Mouse (Mus musculus) liver, embryonic 13.5 days (tissue): ENCODE measurements at regions not wholly inside any gene's neighbourhood (a gene's known extent, or its start where the extent isn't known, plus 50 kb on each side); places are given as distances from the start of the nearest gene placed in this dataset.

ENCODE experiments used
- ATAC-seq: fragments of 200-750 bp; cut with Nextera tagmentation; 2 replicates; pipeline ENCODE4 v1.8.0; 2017; ENCODE audit warnings: low read depth, mild to moderate bottlenecking, moderate number of reproducible peaks, moderate library complexity
- DNase-seq: peaks from one replicate; pipeline ENCODE4 v3.0.0; 2022
- H3K27ac ChIP-seq: fragments of 300-500 bp; sonication (generic); 2 replicates; pipeline ENCODE4 v1.5.1; 2015; ENCODE audit warnings: moderate library complexity, mild to moderate bottlenecking, inconsistent platforms
- H3K27me3 ChIP-seq: fragments of 300-500 bp; sonication (generic); 2 replicates; pipeline ENCODE4 v1.6.1; 2015; ENCODE audit warnings: mild to moderate bottlenecking, inconsistent platforms
- H3K36me3 ChIP-seq: fragments of 300-500 bp; sonication (generic); 2 replicates; pipeline ENCODE4 v1.6.1; 2015; ENCODE audit warnings: mild to moderate bottlenecking, inconsistent platforms
- H3K4me1 ChIP-seq: fragments of 300-500 bp; sonication (generic); replicated peaks from 2 replicates; pipeline ENCODE4 v1.6.1; 2015; ENCODE audit warnings: inconsistent platforms
- H3K4me2 ChIP-seq: fragments of 300-500 bp; sonication (generic); 2 replicates; pipeline ENCODE4 v1.6.1; 2015; ENCODE audit warnings: inconsistent platforms, mild to moderate bottlenecking, moderate library complexity
- H3K4me3 ChIP-seq: fragments of 300-500 bp; sonication (generic); replicated peaks from 2 replicates; pipeline ENCODE4 v1.5.1; 2015; ENCODE audit warnings: mild to moderate bottlenecking, inconsistent platforms
- H3K9ac ChIP-seq: fragments of 300-500 bp; sonication (generic); 2 replicates; pipeline ENCODE4 v1.6.1; 2015; ENCODE audit warnings: mild to moderate bottlenecking, inconsistent platforms
- H3K9me3 ChIP-seq: fragments of 300-500 bp; sonication (generic); replicated peaks from 2 replicates; pipeline ENCODE4 v1.6.1; 2016; ENCODE audit warnings: inconsistent platforms
- WGBS: fragments of 180-500 bp; shearing (Covaris S2); methylation state at CpG from one replicate; pipeline ENCODE4 v1.1.7; 2015; ENCODE audit not compliant: insufficient replicate concordance; 5-methylcytosine and 5-hydroxymethylcytosine counted together

DNA sequence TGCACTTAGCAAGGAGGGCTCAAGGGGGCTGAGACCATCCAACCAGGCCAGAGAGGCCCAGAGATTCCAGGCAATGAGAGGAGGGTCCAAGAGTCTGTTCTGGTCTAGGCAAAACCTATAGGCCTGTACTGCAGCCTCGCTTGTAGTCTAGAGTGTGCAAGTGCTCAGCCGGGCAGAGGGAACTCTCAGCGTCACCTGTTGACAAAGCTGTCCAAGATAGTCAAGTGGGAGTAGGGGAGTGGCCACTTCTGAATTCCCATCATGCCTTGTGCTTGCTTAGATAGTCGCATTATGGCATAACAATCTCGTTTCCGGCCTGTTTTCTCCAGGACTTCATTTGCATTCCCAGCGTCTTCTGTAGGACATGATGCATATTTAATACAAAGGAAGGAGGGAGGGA, 398.7 kb upstream of the Zmiz1 start:
- no peak for DNase-seq
- no peaks in the 10 kb centered on the region for H3K4me1 ChIP-seq
- no peaks in the 10 kb centered on the region for H3K27me3 ChIP-seq
- no peak overlapping the region for H3K9ac ChIP-seq
- H3K27ac ChIP-seq = no peak overlapping the region
- H3K36me3 ChIP-seq = no peaks in the 10 kb centered on the region
- H3K4me2 ChIP-seq = no peak overlapping the region
- H3K9me3 ChIP-seq = no peaks in the 10 kb centered on the region
- ATAC-seq = no peak
- WGBS = 72% methylated on average over 7 of the region's 7 CpGs
- H3K4me3 ChIP-seq = no peak overlapping the region

DNA sequence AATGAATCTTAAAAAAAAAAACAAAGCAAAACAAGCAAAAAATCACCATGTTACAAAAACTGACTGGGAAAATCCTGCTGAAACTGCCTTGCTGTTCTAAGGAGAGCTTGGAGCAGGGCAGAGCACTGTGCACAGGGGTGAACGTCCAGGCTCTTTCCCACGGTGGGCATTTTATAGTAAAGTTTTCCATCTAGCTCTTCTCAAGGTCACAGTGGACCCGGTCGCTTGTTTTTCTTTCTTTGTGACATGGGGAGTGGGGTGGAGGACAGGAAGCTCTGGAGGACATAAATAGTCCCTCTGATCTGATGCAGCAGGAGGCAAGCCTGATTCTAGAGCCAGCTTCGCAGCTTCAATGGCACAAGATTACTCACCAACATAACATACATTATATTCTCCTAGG, 395.9 kb upstream of the Zmiz1 start:
- ATAC-seq = no peak
- WGBS = 40% methylated on average over 5 of the region's 5 CpGs
- Histone ChIP-seq H3K27ac (no peak overlapping the region), H3K4me2 (no peak overlapping the region), H3K27me3 (no peaks in the 10 kb centered on the region), H3K4me1 (no peaks in the 10 kb centered on the region), H3K9ac (no peak overlapping the region), H3K9me3 (no peaks in the 10 kb centered on the region), H3K36me3 (no peaks in the 10 kb centered on the region), H3K4me3 (no peak overlapping the region)
- DNase-seq = no peak

DNA sequence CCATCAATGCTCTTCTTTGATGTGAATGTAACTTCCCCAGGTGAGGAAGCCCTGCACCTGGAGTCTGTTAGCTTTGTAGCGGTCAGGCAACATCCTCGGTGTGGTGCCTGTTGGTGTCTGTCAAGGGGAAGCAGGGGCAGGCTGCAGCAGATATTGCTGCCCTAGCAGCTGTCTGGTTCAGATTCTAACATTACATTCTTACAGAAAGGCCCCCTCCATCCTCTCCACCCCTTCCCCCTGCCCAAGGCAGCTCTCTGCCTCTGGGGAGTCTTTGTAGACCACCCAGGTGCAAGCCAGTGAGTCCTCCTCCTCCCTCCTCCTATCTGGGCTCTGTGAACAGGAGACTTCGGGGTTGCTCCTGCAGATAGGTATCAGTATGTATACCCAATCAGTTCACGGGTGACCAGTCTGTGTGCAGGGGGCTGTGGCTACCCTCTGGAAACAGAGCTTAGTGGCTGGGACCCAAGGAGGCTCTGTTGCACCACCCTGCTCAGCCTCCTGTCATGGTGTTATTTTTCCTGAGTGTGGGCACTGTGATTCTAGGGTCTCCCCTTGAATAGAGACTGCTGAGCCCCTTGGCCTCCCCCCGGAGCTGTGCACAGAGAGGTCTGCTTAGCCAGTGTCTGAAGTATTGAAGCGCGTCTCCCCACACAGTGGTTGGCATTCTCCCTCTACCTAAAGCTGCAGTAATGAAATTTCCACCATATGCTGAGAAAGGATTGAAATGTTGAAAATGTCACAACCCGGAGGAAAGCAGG, 394.6 kb upstream of the Zmiz1 start:
- H3K9ac ChIP-seq = no peak overlapping the region
- peaks cover 3% of the 10 kb centered on the region; the same call in 1 of the 2 replicates for H3K4me1 ChIP-seq
- DNase-seq (no peak), ATAC-seq (no peak)
- H3K36me3 ChIP-seq = no peaks in the 10 kb centered on the region
- no peak overlapping the region for H3K4me2 ChIP-seq
- WGBS = 53% methylated on average over 8 of the region's 8 CpGs
- no peaks in the 10 kb centered on the region for H3K9me3 ChIP-seq
- H3K27me3 ChIP-seq = no peaks in the 10 kb centered on the region
- no peak overlapping the region for H3K4me3 ChIP-seq
- H3K27ac ChIP-seq = no peak overlapping the region

DNA sequence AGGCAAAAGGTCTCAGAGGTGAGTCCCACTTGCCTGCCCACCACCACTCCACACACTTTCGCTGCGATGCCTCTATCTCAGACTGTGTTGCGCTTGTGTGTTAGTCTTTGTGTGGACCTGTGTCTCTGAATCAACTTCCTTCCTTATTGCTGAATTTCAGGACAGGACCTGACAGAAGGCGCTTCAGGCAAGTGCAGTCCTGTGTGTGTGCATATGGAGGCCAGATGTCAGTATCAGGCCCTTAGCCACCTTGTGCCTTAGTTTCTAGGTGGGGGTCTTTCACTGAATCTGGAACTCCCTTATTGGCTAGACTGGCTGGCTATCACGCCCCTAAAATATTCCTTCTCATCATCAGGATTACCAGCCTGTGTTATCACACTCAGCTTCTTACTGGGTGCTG, 391.6 kb upstream of the Zmiz1 start:
- DNase-seq (no peak), ATAC-seq (no peak)
- no peak overlapping the region for H3K9ac ChIP-seq
- H3K27me3 ChIP-seq = no peaks in the 10 kb centered on the region
- no peak overlapping the region for H3K4me3 ChIP-seq
- WGBS = 72% methylated on average over 5 of the region's 5 CpGs
- peaks cover 3% of the 10 kb centered on the region; the same call in 1 of the 2 replicates for H3K4me1 ChIP-seq
- H3K9me3 ChIP-seq = no peaks in the 10 kb centered on the region
- H3K4me2 ChIP-seq = no peak overlapping the region
- H3K36me3 ChIP-seq = no peaks in the 10 kb centered on the region
- H3K27ac ChIP-seq = no peak overlapping the region

DNA sequence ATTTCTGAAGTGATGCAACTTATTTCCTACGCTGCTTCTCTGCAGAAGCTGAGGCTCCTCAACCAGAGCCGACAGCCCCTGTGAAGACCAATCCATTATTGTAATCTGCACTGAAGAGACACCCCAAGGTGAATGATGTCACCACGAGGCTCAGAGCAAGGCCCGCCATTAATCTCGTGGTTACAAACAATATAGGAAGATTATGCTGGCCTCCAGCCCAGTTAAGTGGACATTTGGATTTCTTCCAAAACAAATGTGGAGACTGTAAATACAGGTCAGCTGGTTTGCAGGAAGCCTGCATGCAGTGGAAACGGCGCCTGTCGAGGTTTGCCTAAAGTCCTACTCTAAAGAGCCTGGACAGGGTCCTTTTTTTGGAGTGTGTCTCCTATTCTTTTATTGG, 390.6 kb upstream of the Zmiz1 start:
- 46% methylated on average over 8 of the region's 8 CpGs for WGBS
- H3K4me3 ChIP-seq = no peak overlapping the region
- ATAC-seq = no peak
- no peak for DNase-seq
- H3K36me3 ChIP-seq = no peaks in the 10 kb centered on the region
- no peak overlapping the region for H3K9ac ChIP-seq
- H3K9me3 ChIP-seq = no peaks in the 10 kb centered on the region
- H3K4me1 ChIP-seq = peaks cover 3% of the 10 kb centered on the region; the same call in 1 of the 2 replicates
- H3K27me3 ChIP-seq = no peaks in the 10 kb centered on the region
- no peak overlapping the region for H3K27ac ChIP-seq
- no peak overlapping the region for H3K4me2 ChIP-seq

DNA sequence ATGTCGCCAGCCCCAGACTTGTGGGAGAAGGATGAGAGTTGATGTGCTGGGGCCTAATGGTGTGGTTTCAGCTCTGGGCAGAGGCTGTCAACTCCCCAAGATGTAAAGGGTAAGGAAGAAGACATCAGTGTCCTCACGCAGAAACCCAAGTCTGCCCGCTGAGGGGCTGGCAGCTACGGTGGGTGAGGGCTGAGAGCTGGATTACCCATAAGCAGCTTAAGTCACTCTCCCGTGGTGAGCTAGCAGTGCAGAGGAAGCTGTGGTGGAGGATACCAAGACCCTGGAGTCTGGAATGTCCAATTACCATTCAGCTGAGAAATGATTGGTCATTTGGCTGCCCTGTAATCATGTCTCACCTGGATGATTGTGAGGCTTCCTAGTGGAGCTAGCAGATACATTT, 385.8 kb upstream of the Zmiz1 start:
- ATAC-seq = no peak
- no peaks in the 10 kb centered on the region for H3K27me3 ChIP-seq
- WGBS = 47% methylated on average over 5 of the region's 5 CpGs
- peaks cover 3% of the 10 kb centered on the region; the same call in 1 of the 2 replicates for H3K4me1 ChIP-seq
- no peak overlapping the region for H3K4me2 ChIP-seq
- no peak overlapping the region for H3K27ac ChIP-seq
- DNase-seq = no peak
- H3K36me3 ChIP-seq = no peaks in the 10 kb centered on the region
- H3K9ac ChIP-seq = no peak overlapping the region
- no peaks in the 10 kb centered on the region for H3K9me3 ChIP-seq
- no peak overlapping the region for H3K4me3 ChIP-seq

DNA sequence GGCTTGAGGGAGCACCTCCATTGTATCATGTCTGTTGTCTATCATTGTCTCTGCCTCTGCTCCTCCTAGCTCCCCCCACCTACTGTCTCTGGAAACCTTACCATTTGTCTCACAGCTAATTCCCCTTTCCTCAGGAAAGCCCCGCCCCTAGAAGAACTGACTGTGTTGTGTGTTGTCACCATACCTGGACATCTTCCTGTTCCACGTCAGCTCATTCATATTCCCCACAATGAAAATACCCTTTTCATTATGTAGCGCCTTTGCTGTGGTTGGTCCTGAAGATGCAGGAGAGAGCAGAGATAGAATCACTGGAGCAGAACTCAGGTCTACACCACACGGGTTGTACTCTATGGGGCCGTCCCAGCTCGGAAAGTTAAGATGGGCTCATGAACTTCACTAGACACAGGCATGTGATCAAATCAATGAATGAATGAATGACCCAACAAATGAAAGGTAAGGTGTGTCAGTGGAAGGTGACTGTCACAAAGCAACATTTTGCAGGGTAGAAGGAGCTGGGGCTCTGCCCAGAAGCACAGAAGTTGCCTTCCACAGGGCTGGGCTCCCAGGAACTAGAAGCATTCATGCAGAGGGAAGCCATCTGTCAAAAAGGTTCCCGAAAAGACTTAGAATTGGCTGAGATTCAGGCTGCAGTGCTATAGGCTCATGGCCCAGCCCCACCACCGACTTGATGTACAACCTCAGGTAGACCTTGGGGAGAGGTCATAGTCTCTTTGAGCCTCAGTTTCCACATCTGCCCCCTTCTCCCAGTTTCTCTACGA, 384.8 kb upstream of the Zmiz1 start:
- no peak overlapping the region for H3K4me2 ChIP-seq
- ATAC-seq = no peak
- no peak overlapping the region for H3K4me3 ChIP-seq

DNA sequence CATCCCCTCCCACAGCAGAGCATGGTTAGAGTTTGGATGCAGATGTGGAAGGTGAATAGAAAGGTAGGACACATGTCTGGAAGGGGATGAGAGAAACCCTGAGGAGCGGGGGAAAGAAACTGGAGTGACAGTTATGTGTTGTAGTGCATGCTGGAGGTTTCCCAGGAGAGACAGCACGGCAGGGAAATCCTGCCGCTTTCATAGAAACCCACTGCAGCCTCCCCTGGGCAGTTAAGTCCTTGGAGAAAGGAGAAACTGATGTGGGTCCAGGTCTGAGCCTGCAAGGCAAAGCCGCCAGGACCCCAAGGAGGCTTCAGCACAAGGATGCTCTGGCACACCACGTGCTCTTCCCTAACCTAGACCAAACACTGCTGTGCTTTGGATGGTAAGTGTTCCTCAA, 384.1 kb upstream of the Zmiz1 start:
- H3K36me3 ChIP-seq = no peaks in the 10 kb centered on the region
- no peak overlapping the region for H3K9ac ChIP-seq
- no peaks in the 10 kb centered on the region for H3K27me3 ChIP-seq
- DNase-seq (no peak), ATAC-seq (no peak)
- H3K27ac ChIP-seq = no peak overlapping the region
- WGBS = 75% methylated on average over 5 of the region's 5 CpGs
- H3K4me2 ChIP-seq = no peak overlapping the region
- H3K9me3 ChIP-seq = no peaks in the 10 kb centered on the region
- H3K4me1 ChIP-seq = no peaks in the 10 kb centered on the region
- H3K4me3 ChIP-seq = no peak overlapping the region

More for the DNA sequence above, 384.8 kb upstream of the Zmiz1 start:
- Histone ChIP-seq H3K4me1 (0 out of 2 replicates have a peak, but pooled peaks cover 1% of the 10 kb centered on the region), H3K36me3 (no peaks in the 10 kb centered on the region), H3K9me3 (no peaks in the 10 kb centered on the region), H3K9ac (no peak overlapping the region), H3K27me3 (no peaks in the 10 kb centered on the region), H3K27ac (no peak overlapping the region)
- WGBS = 63% methylated on average over 9 of the region's 9 CpGs
- no peak for DNase-seq

DNA sequence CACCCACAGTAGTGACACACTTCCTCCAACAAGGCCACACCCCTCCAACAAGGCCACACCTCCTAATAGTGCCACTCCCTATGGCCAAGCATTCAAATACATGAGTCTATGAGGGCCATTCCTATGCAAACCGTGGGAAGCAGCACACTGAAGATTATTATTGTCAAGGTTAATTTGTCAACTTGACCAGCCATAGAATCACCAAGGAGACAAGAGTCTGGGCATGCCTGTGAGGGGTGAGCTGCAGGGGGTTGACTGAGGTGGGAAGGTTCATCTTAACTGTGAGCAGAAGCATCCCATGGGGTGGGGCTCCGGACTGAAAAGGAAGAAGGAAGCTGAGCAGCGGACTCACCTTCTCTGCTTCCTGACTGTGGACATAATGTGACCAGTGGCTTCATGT, 378.6 kb upstream of the Zmiz1 start:
- Histone ChIP-seq H3K4me3 (no peak overlapping the region), H3K4me2 (no peak overlapping the region), H3K27ac (no peak overlapping the region), H3K9ac (no peak overlapping the region), H3K27me3 (no peaks in the 10 kb centered on the region), H3K36me3 (no peaks in the 10 kb centered on the region), H3K4me1 (no peaks in the 10 kb centered on the region), H3K9me3 (no peaks in the 10 kb centered on the region)
- DNase-seq = no peak
- WGBS = 53% methylated on average over 3 of the region's 3 CpGs
- ATAC-seq = no peak

DNA sequence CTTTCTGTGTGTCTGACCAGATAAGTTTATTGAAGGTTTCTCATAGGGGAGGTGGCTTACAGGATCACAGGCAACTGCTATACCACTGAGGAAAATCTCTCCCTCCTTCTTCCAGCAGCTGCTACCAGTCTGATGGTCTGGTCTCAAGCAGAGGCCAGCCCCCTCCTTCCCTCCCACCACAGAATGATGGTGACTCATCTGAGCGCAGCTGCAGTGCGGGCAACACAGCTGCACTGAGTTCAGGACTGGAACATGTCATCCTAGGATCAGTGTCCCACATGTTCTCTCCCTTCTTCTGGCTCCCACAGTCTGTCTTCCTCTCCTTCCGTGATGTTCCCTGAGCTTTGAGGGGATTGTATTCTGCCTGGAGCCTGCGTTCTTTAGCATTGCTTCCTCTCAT, 375.1 kb upstream of the Zmiz1 start:
- Histone ChIP-seq H3K36me3 (no peaks in the 10 kb centered on the region), H3K4me3 (no peak overlapping the region), H3K9ac (no peak overlapping the region), H3K4me1 (no peaks in the 10 kb centered on the region), H3K27ac (no peak overlapping the region), H3K27me3 (no peaks in the 10 kb centered on the region), H3K4me2 (no peak overlapping the region), H3K9me3 (no peaks in the 10 kb centered on the region)
- no peak for DNase-seq
- ATAC-seq = no peak
- 67% methylated on average over 4 of the region's 4 CpGs for WGBS

DNA sequence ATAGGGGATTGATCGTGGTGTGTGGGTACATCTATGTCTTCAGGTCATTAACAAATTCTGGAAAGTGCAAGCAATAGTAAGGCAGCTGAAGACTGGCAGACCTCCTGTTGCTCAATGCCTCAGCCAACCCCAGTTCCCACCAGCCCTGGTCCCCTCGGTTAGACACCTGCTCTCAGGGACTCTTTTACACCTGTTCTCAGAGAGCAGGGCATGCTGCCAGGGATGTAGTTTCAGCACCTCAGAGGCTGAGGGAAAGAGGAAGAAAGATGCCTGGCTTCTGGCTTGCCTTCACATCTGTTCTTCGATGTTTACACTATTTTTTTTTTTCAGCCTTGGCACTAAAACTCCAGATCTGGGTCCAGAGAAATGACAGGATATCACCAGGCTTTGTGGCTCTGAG, 362.2 kb upstream of the Zmiz1 start:
- no peak overlapping the region for H3K4me3 ChIP-seq
- ATAC-seq (no peak), DNase-seq (no peak)
- no peak overlapping the region for H3K9ac ChIP-seq
- no peaks in the 10 kb centered on the region for H3K36me3 ChIP-seq
- no peaks in the 10 kb centered on the region for H3K9me3 ChIP-seq
- no peaks in the 10 kb centered on the region for H3K27me3 ChIP-seq
- H3K4me2 ChIP-seq = no peak overlapping the region
- no peak overlapping the region for H3K27ac ChIP-seq
- no peaks in the 10 kb centered on the region for H3K4me1 ChIP-seq
- WGBS = 67% methylated on average over 3 of the region's 3 CpGs

DNA sequence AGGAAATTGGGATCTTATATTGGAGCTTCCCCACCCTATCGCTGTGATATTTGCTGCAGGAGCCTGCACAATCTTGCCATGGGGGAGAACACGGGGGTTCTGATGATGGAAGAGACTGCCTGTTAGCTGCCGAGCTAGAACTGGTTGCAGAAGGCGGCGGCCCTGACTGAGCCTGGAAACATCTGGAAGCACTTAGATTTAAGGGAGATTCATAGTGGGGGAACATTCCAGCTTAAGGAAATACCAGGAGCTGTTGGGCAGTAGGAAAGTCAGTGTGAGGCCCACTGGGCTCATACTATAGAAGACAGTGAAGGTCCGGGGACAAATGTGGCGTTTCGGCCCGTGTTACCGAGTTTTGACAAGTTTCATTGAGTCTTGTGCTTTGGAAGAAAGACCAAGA, 353.6 kb upstream of the Zmiz1 start:
- no peak overlapping the region for H3K4me3 ChIP-seq
- no peaks in the 10 kb centered on the region for H3K9me3 ChIP-seq
- ATAC-seq (no peak), DNase-seq (no peak)
- H3K27ac ChIP-seq = no peak overlapping the region
- H3K4me1 ChIP-seq = peaks cover 18% of the 10 kb centered on the region
- no peak overlapping the region for H3K9ac ChIP-seq
- H3K27me3 ChIP-seq = no peaks in the 10 kb centered on the region
- WGBS = 82% methylated on average over 10 of the region's 10 CpGs
- H3K36me3 ChIP-seq = no peaks in the 10 kb centered on the region
- H3K4me2 ChIP-seq = no peak overlapping the region
